Mouse (Mus musculus) cortical plate, adult 2 months (tissue): ENCODE data around the gene Defb30.

ENCODE experiments used
- CTCF ChIP-seq: fragments of 200-500 bp; IDR thresholded peaks from 2 replicates; pipeline ENCODE4 v1.5.1; 2011; ENCODE audit warnings: mild to moderate bottlenecking, control low read depth, low read length; ENCODE audit not compliant: insufficient read depth; ENCODE audit errors: extremely low read depth
- POLR2A ChIP-seq: fragments of 200-500 bp; IDR thresholded peaks from 2 replicates; pipeline ENCODE4 v1.6.1; 2011; ENCODE audit warnings: mild to moderate bottlenecking, low read length, control low read depth; ENCODE audit not compliant: insufficient read depth; ENCODE audit errors: extremely low read depth

GRCm38 (mm10) chr14:63014667-63015066 is 35.1 kb downstream of the Defb30 start:
- TF ChIP-seq CTCF: no peak
- no peak for TF ChIP-seq POLR2A
